Mouse (Mus musculus) myocyte (in vitro differentiated cells): Measurements from ENCODE around the gene Tub. TPM values are rescaled to one million over a fixed set of nuclear protein-coding genes. Genes with fewer than 3 reads are reported as not detected.

Experiments
- H3K27me3 ChIP-seq: one replicate; pipeline ENCODE4 v1.6.1; 2011; ENCODE audit not compliant: control insufficient read depth, insufficient read depth, insufficient read length
- H3K36me3 ChIP-seq: one replicate; pipeline ENCODE4 v1.6.1; 2011; ENCODE audit not compliant: control insufficient read depth, insufficient read depth
- H3K4me2 ChIP-seq: one replicate; pipeline ENCODE4 v1.6.1; 2011; ENCODE audit warnings: low read depth, control low read depth
- H3K4me3 ChIP-seq: one replicate; pipeline ENCODE4 v1.5.1; 2011; ENCODE audit warnings: mild to moderate bottlenecking, control low read depth, moderate library complexity
- H3K79me2 ChIP-seq: one replicate; pipeline ENCODE4 v1.6.1; 2011; ENCODE audit not compliant: control insufficient read depth, insufficient read depth
- H3ac ChIP-seq: one replicate; pipeline ENCODE4 v1.6.1; 2011; ENCODE audit not compliant: control insufficient read depth, insufficient read length
- CEBPB ChIP-seq: IDR thresholded peaks from 2 replicates; pipeline ENCODE4 v1.6.1; 2011; ENCODE audit warnings: mild to moderate bottlenecking, moderate library complexity; ENCODE audit not compliant: poor library complexity, insufficient read depth, severe bottlenecking
- E2F4 ChIP-seq: IDR thresholded peaks from one replicate; pipeline ENCODE4 v1.6.1; 2011; ENCODE audit warnings: mild to moderate bottlenecking, control low read depth, moderate library complexity; ENCODE audit not compliant: insufficient read depth
- MAX ChIP-seq: IDR thresholded peaks from one replicate; pipeline ENCODE4 v1.6.1; 2011; ENCODE audit warnings: low read depth, mild to moderate bottlenecking, control low read depth
- MYOD1 ChIP-seq, 3 experiments: IDR thresholded peaks; one replicate each; pipeline ENCODE4 v1.6.1; 2011; ENCODE audit warnings: control low read depth in 2 of 3, low read depth in 2 of 3, mild to moderate bottlenecking in 2 of 3, moderate library complexity in 1 of 3; ENCODE audit not compliant: insufficient read length in 2 of 3, control insufficient read depth in 1 of 3
- MYOG ChIP-seq, 3 experiments: IDR thresholded peaks; one replicate each; pipeline ENCODE4 v1.6.1; 2011; ENCODE audit warnings: control low read depth in 2 of 3, low read depth in 2 of 3, mild to moderate bottlenecking in 2 of 3; ENCODE audit not compliant: insufficient read length in 2 of 3, control insufficient read depth in 1 of 3, insufficient read depth in 1 of 3
- POLR2A ChIP-seq: IDR thresholded peaks from one replicate; pipeline ENCODE4 v1.6.1; 2011; ENCODE audit warnings: low read depth, mild to moderate bottlenecking, control low read depth, moderate library complexity; ENCODE audit not compliant: insufficient read length
- POLR2AphosphoS2 ChIP-seq: IDR thresholded peaks from one replicate; pipeline ENCODE4 v1.6.1; 2011; ENCODE audit warnings: low read depth, control low read depth; ENCODE audit not compliant: insufficient read length
- REST ChIP-seq: IDR thresholded peaks from one replicate; pipeline ENCODE4 v1.6.1; 2011; ENCODE audit warnings: mild to moderate bottlenecking, control low read depth, moderate library complexity; ENCODE audit not compliant: insufficient read depth, insufficient read length
- SRF ChIP-seq: IDR thresholded peaks from one replicate; pipeline ENCODE4 v1.6.1; 2011; ENCODE audit warnings: low read depth; ENCODE audit not compliant: control insufficient read depth, insufficient read length
- TCF12 ChIP-seq: IDR thresholded peaks from one replicate; pipeline ENCODE4 v1.6.1; 2011; ENCODE audit warnings: mild to moderate bottlenecking, control low read depth; ENCODE audit not compliant: poor library complexity, insufficient read depth, severe bottlenecking
- TCF3 ChIP-seq: IDR thresholded peaks from one replicate; pipeline ENCODE4 v1.6.1; 2011; ENCODE audit warnings: low read depth, control low read depth; ENCODE audit not compliant: insufficient read length
- USF1 ChIP-seq: IDR thresholded peaks from one replicate; pipeline ENCODE4 v1.6.1; 2011; ENCODE audit warnings: low read depth, mild to moderate bottlenecking, control low read depth, moderate library complexity
- polyA plus RNA-seq: library from polyadenylated mRNA; unstranded; fragments of >200 nt; fragmentation: generic; extraction: Trizol; gene quantifications from one replicate; pipeline ENCODE4 v1.2.1, GENCODE M21; 2012; ENCODE audit warnings: missing spikeins

Gene Tub
- polyA plus RNA-seq, 1 experiment, result not detected

GRCm38 (mm10) chr7:109009260-109009659 lies 59.1 kb downstream of the Tub start:
- TF ChIP-seq SRF (no peak), MYOD1 (IDR thresholded peaks at IDR 0.05; ENCODE audit: control insufficient read depth in 1 of 3, insufficient read length in 2 of 3, low read depth in 2 of 3) (no peak), TCF12 (no peak), CEBPB (no peak), POLR2AphosphoS2 (no peak), REST (no peak), TCF3 (no peak), POLR2A (no peak), E2F4 (no peak), MAX (no peak), USF1 (no peak), MYOG (IDR thresholded peaks at IDR 0.05; ENCODE audit: control insufficient read depth in 1 of 3, insufficient read depth in 1 of 3, insufficient read length in 2 of 3, low read depth in 2 of 3) (no peak)
- Histone ChIP-seq H3K4me2 (no peak overlapping the region), H3ac (no peak overlapping the region), H3K4me3 (no peak overlapping the region), H3K27me3 (peaks cover 15% of the 10 kb centered on the region), H3K36me3 (no peaks in the 10 kb centered on the region), H3K79me2 (no peaks in the 10 kb centered on the region)

- no peaks in the 10 kb centered on the region for H3K79me2 ChIP-seq
- peaks cover 15% of the 10 kb centered on the region for H3K27me3 ChIP-seq
- no peak overlapping the region for H3ac ChIP-seq
- no peaks in the 10 kb centered on the region for H3K36me3 ChIP-seq
- H3K4me2 ChIP-seq, result no peak overlapping the region
- no peak for TF ChIP-seq MYOD1 (IDR thresholded peaks at IDR 0.05; ENCODE audit: control insufficient read depth in 1 of 3, insufficient read length in 2 of 3, low read depth in 2 of 3)
- H3K4me3 ChIP-seq, result no peak overlapping the region
Observed at GRCm38 (mm10) chr7:109010720-109011595, 60.8 kb downstream of the Tub start.

GRCm38 (mm10) chr7:109011596-109012180 lies 61.5 kb downstream of the Tub start:
- no peaks in the 10 kb centered on the region for H3K79me2 ChIP-seq
- no peak overlapping the region for H3K4me3 ChIP-seq
- no peak overlapping the region for H3K4me2 ChIP-seq
- H3K36me3 ChIP-seq, result no peaks in the 10 kb centered on the region
- TF ChIP-seq TCF3 (no peak), POLR2AphosphoS2 (no peak), MYOG (IDR thresholded peaks at IDR 0.05; ENCODE audit: control insufficient read depth in 1 of 3, insufficient read depth in 1 of 3, insufficient read length in 2 of 3, low read depth in 2 of 3) (no peak), TCF12 (no peak), MYOD1 (IDR thresholded peaks at IDR 0.05; ENCODE audit: control insufficient read depth in 1 of 3, insufficient read length in 2 of 3, low read depth in 2 of 3) (no peak), USF1 (no peak), REST (no peak), E2F4 (no peak), POLR2A (no peak), MAX (no peak), SRF (no peak), CEBPB (no peak)
- no peak overlapping the region for H3ac ChIP-seq
- H3K27me3 ChIP-seq, result peaks cover 15% of the 10 kb centered on the region

GRCm38 (mm10) chr7:109012575-109012974 lies 62.4 kb downstream of the Tub start:
- Histone ChIP-seq H3K36me3 (no peaks in the 10 kb centered on the region), H3K27me3 (peaks cover 15% of the 10 kb centered on the region), H3K4me3 (no peak overlapping the region), H3K4me2 (no peak overlapping the region), H3K79me2 (no peaks in the 10 kb centered on the region), H3ac (no peak overlapping the region)
- TF ChIP-seq USF1 (no peak), REST (no peak), MYOD1 (IDR thresholded peaks at IDR 0.05; ENCODE audit: control insufficient read depth in 1 of 3, insufficient read length in 2 of 3, low read depth in 2 of 3) (no peak), TCF3 (no peak)

- Histone ChIP-seq H3K36me3 (no peaks in the 10 kb centered on the region), H3K4me3 (no peak overlapping the region), H3K27me3 (peaks cover 15% of the 10 kb centered on the region), H3K79me2 (no peaks in the 10 kb centered on the region), H3ac (no peak overlapping the region), H3K4me2 (no peak overlapping the region)
- TF ChIP-seq MAX (no peak), TCF12 (no peak), SRF (no peak), USF1 (no peak), POLR2AphosphoS2 (no peak), TCF3 (no peak), POLR2A (no peak), MYOD1 (IDR thresholded peaks at IDR 0.05; ENCODE audit: control insufficient read depth in 1 of 3, insufficient read length in 2 of 3, low read depth in 2 of 3) (no peak), E2F4 (no peak), REST (no peak), CEBPB (no peak), MYOG (IDR thresholded peaks at IDR 0.05; ENCODE audit: control insufficient read depth in 1 of 3, insufficient read depth in 1 of 3, insufficient read length in 2 of 3, low read depth in 2 of 3) (no peak)
Observed at GRCm38 (mm10) chr7:109012998-109013625, 63.0 kb downstream of the Tub start.
